Mouse (Mus musculus) hindbrain, embryonic 14.5 days (tissue): ENCODE results near the gene Pdcl. TPM values are rescaled to one million over a fixed set of nuclear protein-coding genes. Genes with fewer than 3 reads are reported as not detected.

Experiments
- ATAC-seq: fragments of 200-750 bp; cut with Nextera tagmentation; 2 replicates; pipeline ENCODE4 v1.8.0; 2017; ENCODE audit warnings: moderate number of reproducible peaks, mild to moderate bottlenecking, moderate TSS enrichment, moderate library complexity; ENCODE audit not compliant: low FRiP score
- DNase-seq: peaks from one replicate; pipeline ENCODE4 v3.0.0-alpha.2; 2015; ENCODE audit warnings: low spot score
- H3K27ac ChIP-seq: fragments of 300-500 bp; sonication (generic); 2 replicates; pipeline ENCODE4 v1.5.1; 2014; ENCODE audit warnings: mild to moderate bottlenecking, moderate library complexity
- H3K27me3 ChIP-seq: fragments of 300-500 bp; sonication (generic); 2 replicates; pipeline ENCODE4 v1.6.1; 2014; ENCODE audit warnings: mild to moderate bottlenecking, low read length, mixed read lengths; ENCODE audit not compliant: control insufficient read depth, insufficient read depth
- H3K36me3 ChIP-seq: fragments of 300-500 bp; sonication (generic); replicated peaks from 2 replicates; pipeline ENCODE4 v1.6.1; 2014; ENCODE audit not compliant: control insufficient read depth, insufficient read depth
- H3K4me1 ChIP-seq: fragments of 300-500 bp; sonication (generic); replicated peaks from 2 replicates; pipeline ENCODE4 v1.6.1; 2014; ENCODE audit warnings: antibody characterized with exemption, low read length, mixed read lengths; ENCODE audit not compliant: control insufficient read depth, insufficient read depth
- H3K4me2 ChIP-seq: fragments of 300-500 bp; sonication (generic); replicated peaks from 2 replicates; pipeline ENCODE4 v1.6.1; 2014; ENCODE audit warnings: mild to moderate bottlenecking, moderate library complexity
- H3K4me3 ChIP-seq: fragments of 300-500 bp; sonication (generic); replicated peaks from 2 replicates; pipeline ENCODE4 v1.5.1; 2014; ENCODE audit warnings: mild to moderate bottlenecking, low read length
- H3K9ac ChIP-seq: fragments of 300-500 bp; sonication (generic); 2 replicates; pipeline ENCODE4 v1.6.1; 2014
- H3K9me3 ChIP-seq: fragments of 300-500 bp; sonication (generic); 2 replicates; pipeline ENCODE4 v1.6.1; 2016; ENCODE audit warnings: low read length; ENCODE audit not compliant: control insufficient read depth
- WGBS: fragments of 180-500 bp; shearing (Covaris S2); extraction: QIAGEN DNeasy Blood & Tissue Kit; methylation state at CpG from one replicate; pipeline ENCODE4 v1.1.7; 2014; 5-methylcytosine and 5-hydroxymethylcytosine counted together
- polyA plus RNA-seq: library from polyadenylated mRNA; unstranded; fragments of >200 nt; fragmentation: Nextera tagmentation; extraction: Ambion mirVana; gene quantifications from 2 replicates; pipeline ENCODE4 v1.2.1, GENCODE M21; 2014

Gene Pdcl
- 57.0 and 57.2 TPM in 2 replicates for polyA plus RNA-seq

DNA sequence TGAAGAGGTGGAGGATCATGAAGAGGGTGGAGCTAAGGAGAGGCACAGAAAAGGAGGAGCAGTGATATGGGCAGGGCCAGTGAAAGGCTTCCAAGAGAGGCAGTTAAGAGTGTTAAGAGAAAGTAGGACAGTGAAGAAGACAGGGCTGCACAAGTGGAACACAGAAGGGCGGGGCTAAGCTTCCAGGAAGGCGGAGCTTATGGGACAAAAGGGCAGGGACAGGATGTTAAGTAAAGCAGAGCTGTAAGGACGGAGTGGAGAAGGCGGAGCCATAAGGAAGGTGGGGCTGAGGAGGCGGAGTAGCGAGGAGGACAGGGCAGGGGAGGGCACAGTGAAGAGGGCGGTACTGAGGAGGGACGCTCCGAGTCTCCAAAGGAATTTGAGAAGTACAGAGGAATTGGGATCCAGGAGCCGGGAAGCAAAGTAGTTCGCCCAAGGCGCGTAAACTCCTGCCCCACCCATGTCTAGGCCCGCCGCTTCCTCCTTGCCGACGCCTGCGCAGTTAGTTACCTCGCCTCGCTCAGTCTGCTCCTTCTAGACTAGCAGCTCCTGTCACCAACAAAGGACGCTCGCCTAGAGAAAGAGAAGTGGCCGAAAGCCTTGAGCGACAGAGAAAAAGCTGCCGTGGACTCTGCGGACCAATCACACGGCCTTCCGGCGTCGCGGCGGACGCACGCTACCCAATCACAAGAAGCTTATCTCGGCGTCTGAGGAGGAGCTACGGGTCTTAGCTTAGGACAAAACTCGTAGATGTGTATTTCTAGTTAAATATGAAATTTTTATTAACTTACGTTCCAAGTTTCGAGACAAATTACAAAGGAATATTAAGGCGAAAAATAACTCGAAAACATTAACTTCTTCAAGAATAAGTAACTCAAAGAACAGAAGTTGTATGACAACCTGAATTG, at the start of gene Pdcl:
Gene Pdcl (minus strand): TSS at position 700 of the 908 bp plus-strand sequence.
- Histone ChIP-seq H3K4me2 (peak within 1 kb of the TSS; percentile 62), H3K4me1 (peaks cover 4% of the 10 kb centered on the region; the same call in 1 of the 2 replicates), H3K27ac (peak within 1 kb of the TSS; percentile 93), H3K27me3 (no peaks in the 10 kb centered on the region), H3K9me3 (no peaks in the 10 kb centered on the region), H3K36me3 (peaks cover 36% of the 10 kb centered on the region), H3K4me3 (peak within 1 kb of the TSS; percentile 69), H3K9ac (peak within 1 kb of the TSS; percentile 75)
- under 1% methylated on average over 42 of the region's 42 CpGs for WGBS
- peak; percentile 97 for ATAC-seq
- peak; percentile 94 for DNase-seq

DNA sequence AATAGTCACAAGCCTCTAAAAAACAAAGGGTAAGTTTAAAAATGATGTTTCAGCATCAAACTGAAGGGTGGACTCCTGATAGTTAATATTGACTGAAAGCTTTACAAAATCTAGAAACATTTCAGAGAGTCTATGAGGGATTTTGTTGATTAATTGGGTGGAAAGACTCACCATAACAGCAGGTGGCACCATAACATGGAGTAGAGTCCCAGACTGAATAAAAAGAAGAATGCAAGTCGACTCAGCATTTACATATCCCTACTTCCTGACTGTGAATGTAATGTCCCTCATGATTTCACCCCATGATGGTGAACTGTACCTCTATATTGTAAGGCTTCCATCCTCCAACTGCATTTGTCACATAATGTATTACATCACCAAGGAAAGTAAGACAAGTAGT, 36.4 kb upstream of the Pdcl start:
- 56% methylated on average over 1 of the region's 1 CpGs for WGBS
- ATAC-seq: no peak
- no peak for DNase-seq

GRCm38 (mm10) chr2:37382921-37383320, 23.8 kb upstream of the Pdcl start:
- DNase-seq (no peak), ATAC-seq (no peak)
- 89% methylated on average over 9 of the region's 9 CpGs for WGBS
- Histone ChIP-seq H3K9me3 (no peaks in the 10 kb centered on the region), H3K4me1 (no peaks in the 10 kb centered on the region), H3K27me3 (no peaks in the 10 kb centered on the region), H3K36me3 (peaks cover 75% of the 10 kb centered on the region), H3K4me3 (no peak overlapping the region), H3K4me2 (no peak overlapping the region), H3K27ac (no peak overlapping the region), H3K9ac (no peak overlapping the region)

More for the DNA sequence above, 36.4 kb upstream of the Pdcl start:
- Histone ChIP-seq H3K4me3 (no peak overlapping the region), H3K36me3 (peaks cover 60% of the 10 kb centered on the region), H3K27ac (no peak overlapping the region), H3K27me3 (no peaks in the 10 kb centered on the region), H3K4me1 (no peaks in the 10 kb centered on the region), H3K9me3 (no peaks in the 10 kb centered on the region), H3K4me2 (no peak overlapping the region), H3K9ac (no peak overlapping the region)

GRCm38 (mm10) chr2:37380189-37380588, 21.1 kb upstream of the Pdcl start:
- Histone ChIP-seq H3K4me3 (no peak overlapping the region), H3K9ac (no peak overlapping the region), H3K9me3 (no peaks in the 10 kb centered on the region), H3K4me2 (no peak overlapping the region), H3K27ac (no peak overlapping the region), H3K27me3 (no peaks in the 10 kb centered on the region), H3K4me1 (no peaks in the 10 kb centered on the region), H3K36me3 (peaks cover 85% of the 10 kb centered on the region)
- 59% methylated on average over 2 of the region's 2 CpGs for WGBS
- ATAC-seq (no peak), DNase-seq (peak; percentile 65)

DNA sequence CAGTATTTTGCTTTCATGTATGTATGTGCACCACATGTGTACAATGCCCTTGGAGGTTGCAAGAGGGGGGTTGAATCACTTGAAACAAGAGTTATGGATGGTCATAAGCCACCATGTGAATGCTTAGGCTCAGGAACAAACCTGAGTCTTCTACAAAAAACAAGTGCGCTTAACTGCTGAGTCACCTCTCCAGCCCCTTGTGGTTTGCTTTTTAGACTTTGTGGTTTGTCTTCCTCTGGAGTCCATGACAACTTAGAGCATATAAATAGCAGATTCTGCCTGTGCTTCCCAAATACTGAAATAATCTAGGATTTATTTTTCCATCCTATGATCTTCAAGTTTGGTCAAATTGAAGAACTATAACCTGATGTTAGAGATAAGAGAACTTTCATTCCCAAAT, 16.9 kb upstream of the Pdcl start:
- H3K4me3 ChIP-seq: no peak overlapping the region
- DNase-seq (no peak), ATAC-seq (no peak)
- no peaks in the 10 kb centered on the region for H3K9me3 ChIP-seq
- peaks cover 77% of the 10 kb centered on the region for H3K36me3 ChIP-seq
- no peaks in the 10 kb centered on the region for H3K4me1 ChIP-seq
- 100% methylated on average over 1 of the region's 1 CpGs for WGBS
- no peak overlapping the region for H3K9ac ChIP-seq
- no peaks in the 10 kb centered on the region for H3K27me3 ChIP-seq
- no peak overlapping the region for H3K27ac ChIP-seq
- H3K4me2 ChIP-seq: no peak overlapping the region

DNA sequence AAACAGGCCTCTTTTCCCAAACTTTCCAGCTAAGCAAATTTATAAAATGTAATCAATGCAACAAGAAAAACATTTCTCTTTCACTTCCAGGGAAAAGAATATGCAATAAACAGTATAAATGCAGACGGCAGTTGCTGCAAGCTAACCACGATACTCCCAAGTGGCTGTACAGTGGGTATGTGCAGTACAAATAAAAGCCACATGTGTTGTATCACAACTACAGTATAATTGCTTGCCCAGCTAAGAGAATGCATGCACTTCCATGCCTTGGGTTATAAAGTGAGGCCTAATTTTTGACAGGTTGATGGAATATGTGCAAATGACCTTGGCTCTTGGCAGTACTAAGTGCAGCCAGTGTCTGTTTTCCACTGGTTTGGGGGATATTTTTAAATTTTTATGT, 11.5 kb upstream of the Pdcl start:
- 86% methylated on average over 2 of the region's 2 CpGs for WGBS
- no peaks in the 10 kb centered on the region for H3K9me3 ChIP-seq
- no peak for ATAC-seq
- H3K36me3 ChIP-seq: peaks cover 30% of the 10 kb centered on the region
- no peak overlapping the region for H3K27ac ChIP-seq
- H3K4me3 ChIP-seq: no peak overlapping the region
- H3K27me3 ChIP-seq: no peaks in the 10 kb centered on the region
- H3K4me1 ChIP-seq: no peaks in the 10 kb centered on the region
- H3K9ac ChIP-seq: no peak overlapping the region
- DNase-seq: no peak
- H3K4me2 ChIP-seq: no peak overlapping the region

GRCm38 (mm10) chr2:37359908-37360307, 776 bp upstream of the Pdcl start:
- no peak overlapping the region for H3K9ac ChIP-seq
- peak overlapping the region; percentile 62 for H3K4me2 ChIP-seq
- peaks cover 4% of the 10 kb centered on the region; the same call in 1 of the 2 replicates for H3K4me1 ChIP-seq
- no peak for DNase-seq
- ATAC-seq: no peak
- WGBS: 94% methylated on average over 2 of the region's 2 CpGs
- H3K27ac ChIP-seq: no peak overlapping the region
- peak overlapping the region; percentile 69; the same call in 1 of the 2 replicates for H3K4me3 ChIP-seq
- peaks cover 26% of the 10 kb centered on the region for H3K36me3 ChIP-seq
- H3K9me3 ChIP-seq: no peaks in the 10 kb centered on the region
- no peaks in the 10 kb centered on the region for H3K27me3 ChIP-seq

GRCm38 (mm10) chr2:37355571-37355970, 3.6 kb downstream of the Pdcl start:
- DNase-seq (no peak), ATAC-seq (no peak)
- no peaks in the 10 kb centered on the region for H3K27me3 ChIP-seq
- no peak overlapping the region for H3K27ac ChIP-seq
- peaks cover 67% of the 10 kb centered on the region for H3K36me3 ChIP-seq
- WGBS: 96% methylated on average over 5 of the region's 5 CpGs
- H3K9me3 ChIP-seq: no peaks in the 10 kb centered on the region
- no peak overlapping the region for H3K4me3 ChIP-seq
- H3K4me2 ChIP-seq: no peak overlapping the region
- no peak overlapping the region for H3K9ac ChIP-seq
- H3K4me1 ChIP-seq: peaks cover 4% of the 10 kb centered on the region; the same call in 1 of the 2 replicates

GRCm38 (mm10) chr2:37351671-37352070, 7.5 kb downstream of the Pdcl start:
- WGBS: 92% methylated on average over 7 of the region's 7 CpGs

More at GRCm38 (mm10) chr2:37351671-37352070, 7.5 kb downstream of the Pdcl start:
- ATAC-seq: no peak
- DNase-seq: no peak
- Histone ChIP-seq H3K36me3 (peaks cover 69% of the 10 kb centered on the region), H3K9ac (no peak overlapping the region), H3K4me2 (no peak overlapping the region), H3K27ac (no peak overlapping the region), H3K4me1 (no peaks in the 10 kb centered on the region), H3K27me3 (no peaks in the 10 kb centered on the region), H3K4me3 (no peak overlapping the region), H3K9me3 (no peaks in the 10 kb centered on the region)
